Mouse (Mus musculus) stomach, embryonic 15.5 days (tissue): ENCODE measurements at regions not wholly inside any gene's neighbourhood (a gene's known extent, or its start where the extent isn't known, plus 50 kb on each side); places are given as distances from the start of the nearest gene placed in this dataset.

ENCODE experiments used
- ATAC-seq: fragments of 200-750 bp; cut with Nextera tagmentation; 2 replicates; pipeline ENCODE4 v1.8.0; 2017; ENCODE audit warnings: low read depth, moderate number of reproducible peaks, moderate TSS enrichment; ENCODE audit not compliant: insufficient read depth, low FRiP score
- H3K27ac ChIP-seq: fragments of 300-500 bp; sonication (generic); 2 replicates; pipeline ENCODE4 v1.5.1; 2015; ENCODE audit warnings: mild to moderate bottlenecking, inconsistent platforms
- H3K27me3 ChIP-seq: fragments of 300-500 bp; sonication (generic); replicated peaks from 2 replicates; pipeline ENCODE4 v1.6.1; 2015; ENCODE audit warnings: inconsistent platforms
- H3K36me3 ChIP-seq: fragments of 300-500 bp; sonication (generic); 2 replicates; pipeline ENCODE4 v1.6.1; 2015; ENCODE audit warnings: inconsistent platforms
- H3K4me1 ChIP-seq: fragments of 300-500 bp; sonication (generic); 2 replicates; pipeline ENCODE4 v1.6.1; 2015; ENCODE audit warnings: inconsistent platforms
- H3K4me2 ChIP-seq: fragments of 300-500 bp; sonication (generic); 2 replicates; pipeline ENCODE4 v1.6.1; 2015; ENCODE audit warnings: mild to moderate bottlenecking, inconsistent platforms
- H3K4me3 ChIP-seq: fragments of 300-500 bp; sonication (generic); replicated peaks from 2 replicates; pipeline ENCODE4 v1.5.1; 2015; ENCODE audit warnings: inconsistent platforms
- H3K9ac ChIP-seq: fragments of 300-500 bp; sonication (generic); 2 replicates; pipeline ENCODE4 v1.6.1; 2015; ENCODE audit warnings: inconsistent platforms
- H3K9me3 ChIP-seq: fragments of 300-500 bp; sonication (generic); 2 replicates; pipeline ENCODE4 v1.6.1; 2016; ENCODE audit warnings: inconsistent platforms
- WGBS: fragments of 180-500 bp; shearing (Covaris S2); methylation state at CpG from one replicate; pipeline ENCODE4 v1.1.7; 2015; 5-methylcytosine and 5-hydroxymethylcytosine counted together

- no peak for ATAC-seq
- Histone ChIP-seq H3K4me1 (no peaks in the 10 kb centered on the region), H3K4me3 (no peak overlapping the region), H3K4me2 (no peak overlapping the region), H3K36me3 (no peaks in the 10 kb centered on the region), H3K9me3 (no peaks in the 10 kb centered on the region), H3K9ac (no peak overlapping the region), H3K27me3 (no peaks in the 10 kb centered on the region), H3K27ac (no peak overlapping the region)
- WGBS = 82% methylated on average over 7 of the region's 7 CpGs
Observed at GRCm38 (mm10) chr15:7008725-7009380, 81.6 kb upstream of the Lifr start.

DNA sequence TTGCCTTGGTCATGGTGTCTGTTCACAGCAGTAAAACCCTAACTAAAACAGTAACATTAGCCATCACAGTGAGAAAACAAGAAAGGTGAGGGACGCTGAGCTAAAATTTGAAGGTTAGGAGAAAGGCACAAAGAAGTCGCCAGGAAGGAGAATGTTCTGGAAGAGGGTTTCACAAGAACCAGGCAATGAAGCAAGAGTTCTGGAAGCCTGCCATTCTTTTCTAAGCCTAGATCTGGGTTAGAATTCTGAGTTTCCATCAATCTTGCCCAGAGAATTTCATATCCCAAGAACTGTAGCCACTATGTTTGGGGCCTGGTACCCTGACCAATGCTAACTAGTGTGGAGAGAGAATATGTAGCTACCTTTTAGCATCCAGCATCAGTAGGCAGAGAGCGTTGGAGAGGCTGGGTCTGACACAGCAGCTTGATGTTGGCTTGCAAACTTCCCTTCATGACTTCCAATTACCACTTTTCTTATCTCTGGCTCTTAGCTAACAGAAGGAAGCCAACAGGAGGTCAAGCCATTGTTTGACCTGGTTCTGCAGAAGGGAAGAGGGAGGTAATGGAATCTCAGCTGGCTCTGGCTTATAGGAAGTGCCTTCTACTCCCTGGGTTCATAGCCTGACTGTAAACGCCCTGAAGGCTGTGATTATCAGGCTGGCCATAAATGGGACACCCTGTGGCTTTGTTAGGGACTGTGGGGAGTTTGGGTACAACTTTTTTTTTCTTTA lies 79.3 kb upstream of the Lifr start:
- no peak overlapping the region for H3K27ac ChIP-seq
- no peaks in the 10 kb centered on the region for H3K36me3 ChIP-seq
- H3K9me3 ChIP-seq = no peaks in the 10 kb centered on the region
- H3K4me1 ChIP-seq = no peaks in the 10 kb centered on the region
- ATAC-seq = no peak
- 69% methylated on average over 4 of the region's 4 CpGs for WGBS
- H3K4me2 ChIP-seq = no peak overlapping the region
- H3K27me3 ChIP-seq = no peaks in the 10 kb centered on the region
- H3K4me3 ChIP-seq = no peak overlapping the region
- H3K9ac ChIP-seq = no peak overlapping the region

GRCm38 (mm10) chr15:7011696-7012070 lies 78.7 kb upstream of the Lifr start:
- H3K9ac ChIP-seq = no peak overlapping the region
- 53% methylated on average over 2 of the region's 2 CpGs for WGBS
- H3K27ac ChIP-seq = no peak overlapping the region
- no peaks in the 10 kb centered on the region for H3K27me3 ChIP-seq
- H3K4me2 ChIP-seq = no peak overlapping the region
- H3K4me1 ChIP-seq = no peaks in the 10 kb centered on the region
- ATAC-seq = no peak
- no peak overlapping the region for H3K4me3 ChIP-seq
- H3K9me3 ChIP-seq = no peaks in the 10 kb centered on the region
- H3K36me3 ChIP-seq = no peaks in the 10 kb centered on the region

GRCm38 (mm10) chr15:7012446-7012845 lies 78.0 kb upstream of the Lifr start:
- H3K9ac ChIP-seq = no peak overlapping the region
- H3K36me3 ChIP-seq = no peaks in the 10 kb centered on the region
- no peaks in the 10 kb centered on the region for H3K9me3 ChIP-seq
- no peak overlapping the region for H3K27ac ChIP-seq
- H3K27me3 ChIP-seq = no peaks in the 10 kb centered on the region
- WGBS = 85% methylated on average over 6 of the region's 6 CpGs
- no peak overlapping the region for H3K4me3 ChIP-seq
- ATAC-seq = no peak
- no peaks in the 10 kb centered on the region for H3K4me1 ChIP-seq
- no peak overlapping the region for H3K4me2 ChIP-seq

DNA sequence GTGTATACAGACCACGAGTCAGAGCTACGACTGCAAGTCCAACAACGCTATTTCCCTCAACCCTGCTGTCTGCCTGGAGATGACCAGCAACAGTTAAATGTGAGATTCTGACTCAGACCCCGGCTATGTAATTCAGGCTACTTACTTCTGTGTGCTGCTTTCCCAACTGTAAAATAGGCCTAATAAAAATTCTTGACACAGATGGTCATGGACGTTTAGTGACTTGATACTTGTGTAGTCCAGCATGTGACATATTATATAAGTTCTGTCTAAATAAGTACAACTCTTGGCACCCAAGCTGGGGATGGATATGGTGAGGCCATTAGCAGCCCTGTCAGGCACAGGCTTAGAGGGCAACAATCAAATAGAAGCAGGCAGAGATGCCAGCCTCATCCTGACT lies 77.4 kb upstream of the Lifr start:
- no peaks in the 10 kb centered on the region for H3K36me3 ChIP-seq
- no peak overlapping the region for H3K9ac ChIP-seq
- H3K4me3 ChIP-seq = no peak overlapping the region
- H3K4me1 ChIP-seq = no peaks in the 10 kb centered on the region
- ATAC-seq = no peak
- no peak overlapping the region for H3K27ac ChIP-seq
- no peaks in the 10 kb centered on the region for H3K9me3 ChIP-seq
- H3K4me2 ChIP-seq = no peak overlapping the region
- H3K27me3 ChIP-seq = no peaks in the 10 kb centered on the region
- 58% methylated on average over 5 of the region's 5 CpGs for WGBS

GRCm38 (mm10) chr15:7014984-7015383 lies 75.4 kb upstream of the Lifr start:
- H3K27ac ChIP-seq = no peak overlapping the region
- H3K9me3 ChIP-seq = no peaks in the 10 kb centered on the region
- no peak overlapping the region for H3K9ac ChIP-seq
- no peaks in the 10 kb centered on the region for H3K27me3 ChIP-seq
- no peak overlapping the region for H3K4me2 ChIP-seq
- no peaks in the 10 kb centered on the region for H3K4me1 ChIP-seq
- ATAC-seq = peak; percentile 65; the same call in 1 of the 2 replicates
- no peaks in the 10 kb centered on the region for H3K36me3 ChIP-seq
- no peak overlapping the region for H3K4me3 ChIP-seq
- whole genome bisulfite sequencing = 51% methylated on average over 2 of the region's 2 CpGs

GRCm38 (mm10) chr15:7016018-7016417 lies 74.4 kb upstream of the Lifr start:
- ATAC-seq = no peak
- H3K9me3 ChIP-seq = no peaks in the 10 kb centered on the region
- no peak overlapping the region for H3K27ac ChIP-seq
- H3K36me3 ChIP-seq = no peaks in the 10 kb centered on the region
- no peaks in the 10 kb centered on the region for H3K4me1 ChIP-seq
- 56% methylated on average over 3 of the region's 3 CpGs for WGBS
- H3K27me3 ChIP-seq = no peaks in the 10 kb centered on the region
- H3K4me2 ChIP-seq = no peak overlapping the region
- no peak overlapping the region for H3K4me3 ChIP-seq
- H3K9ac ChIP-seq = no peak overlapping the region

- Histone ChIP-seq H3K4me1 (no peaks in the 10 kb centered on the region), H3K4me3 (no peak overlapping the region), H3K27ac (no peak overlapping the region), H3K9me3 (no peaks in the 10 kb centered on the region), H3K27me3 (no peaks in the 10 kb centered on the region), H3K9ac (no peak overlapping the region), H3K4me2 (no peak overlapping the region), H3K36me3 (no peaks in the 10 kb centered on the region)
- 44% methylated on average over 6 of the region's 6 CpGs for WGBS
- ATAC-seq = no peak
Observed at GRCm38 (mm10) chr15:7017281-7017845, 73.1 kb upstream of the Lifr start.

- H3K36me3 ChIP-seq = no peaks in the 10 kb centered on the region
- no peaks in the 10 kb centered on the region for H3K4me1 ChIP-seq
- H3K4me2 ChIP-seq = no peak overlapping the region
- H3K27ac ChIP-seq = no peak overlapping the region
- no peaks in the 10 kb centered on the region for H3K9me3 ChIP-seq
- H3K4me3 ChIP-seq = no peak overlapping the region
- H3K9ac ChIP-seq = no peak overlapping the region
- ATAC-seq = no peak
- no peaks in the 10 kb centered on the region for H3K27me3 ChIP-seq
Observed at GRCm38 (mm10) chr15:7022660-7023059, 67.8 kb upstream of the Lifr start.

DNA sequence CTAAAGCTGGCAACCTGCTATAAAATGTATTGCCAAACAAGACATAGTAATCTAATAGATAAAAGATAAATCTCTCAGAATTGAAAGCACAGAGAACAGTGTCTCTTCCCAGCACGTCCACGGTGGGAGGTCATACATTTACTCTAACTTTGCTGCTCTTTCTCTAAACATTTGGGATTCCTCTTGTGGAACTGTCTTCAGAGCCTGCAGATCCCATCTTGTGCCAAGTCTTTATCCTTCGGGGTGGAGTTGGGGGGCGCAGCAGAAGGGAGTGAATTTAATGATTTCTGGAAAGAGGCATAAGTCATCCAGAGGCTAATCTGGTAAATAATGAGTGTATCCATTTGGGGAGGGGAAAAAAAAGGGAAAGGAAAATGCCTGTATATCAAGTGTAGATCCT lies 65.2 kb upstream of the Lifr start:
- Histone ChIP-seq H3K4me3 (no peak overlapping the region), H3K36me3 (no peaks in the 10 kb centered on the region), H3K27me3 (no peaks in the 10 kb centered on the region), H3K4me2 (no peak overlapping the region), H3K4me1 (no peaks in the 10 kb centered on the region), H3K9ac (no peak overlapping the region), H3K9me3 (no peaks in the 10 kb centered on the region), H3K27ac (no peak overlapping the region)
- 39% methylated on average over 4 of the region's 4 CpGs for WGBS
- ATAC-seq = no peak

- Histone ChIP-seq H3K36me3 (no peaks in the 10 kb centered on the region), H3K27me3 (no peaks in the 10 kb centered on the region), H3K4me2 (no peak overlapping the region), H3K9me3 (no peaks in the 10 kb centered on the region), H3K27ac (no peak overlapping the region), H3K4me3 (no peak overlapping the region), H3K4me1 (no peaks in the 10 kb centered on the region), H3K9ac (no peak overlapping the region)
- no peak for ATAC-seq
- 58% methylated on average over 6 of the region's 6 CpGs for WGBS
Observed at GRCm38 (mm10) chr15:7031297-7032043, 58.9 kb upstream of the Lifr start.

DNA sequence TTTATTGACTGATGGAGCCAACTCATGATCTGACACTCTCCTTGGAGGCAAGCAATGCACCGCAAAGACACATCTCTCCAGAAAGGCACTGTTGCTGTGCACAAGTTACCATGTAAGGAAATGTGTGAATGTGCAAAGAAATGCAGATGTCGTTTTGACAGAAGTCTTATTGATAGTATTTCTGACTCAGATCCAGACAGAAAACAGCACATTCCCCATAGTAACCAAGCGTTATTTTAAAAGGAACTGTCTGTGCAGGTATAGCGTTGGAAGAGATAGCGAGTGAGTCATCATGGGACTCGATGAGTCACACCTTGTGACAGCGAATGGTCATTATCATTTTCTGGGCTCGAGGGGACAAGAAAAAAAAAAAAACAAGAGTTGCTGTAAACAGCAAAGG lies 52.9 kb upstream of the Lifr start:
- Histone ChIP-seq H3K4me3 (no peak overlapping the region), H3K36me3 (no peaks in the 10 kb centered on the region), H3K9ac (no peak overlapping the region), H3K4me1 (no peaks in the 10 kb centered on the region), H3K27me3 (no peaks in the 10 kb centered on the region), H3K4me2 (no peak overlapping the region), H3K9me3 (no peaks in the 10 kb centered on the region), H3K27ac (no peak overlapping the region)
- no peak for ATAC-seq
- WGBS = 63% methylated on average over 8 of the region's 8 CpGs
